Mouse (Mus musculus): ENCODE data around the gene Qrich2. TPM values are rescaled to one million over a fixed set of nuclear protein-coding genes. Genes with fewer than 3 reads are reported as not detected.

Qrich2 gene
- polyA plus RNA-seq, 1 experiment from 2014 or later: 0.31 TPM

DNA sequence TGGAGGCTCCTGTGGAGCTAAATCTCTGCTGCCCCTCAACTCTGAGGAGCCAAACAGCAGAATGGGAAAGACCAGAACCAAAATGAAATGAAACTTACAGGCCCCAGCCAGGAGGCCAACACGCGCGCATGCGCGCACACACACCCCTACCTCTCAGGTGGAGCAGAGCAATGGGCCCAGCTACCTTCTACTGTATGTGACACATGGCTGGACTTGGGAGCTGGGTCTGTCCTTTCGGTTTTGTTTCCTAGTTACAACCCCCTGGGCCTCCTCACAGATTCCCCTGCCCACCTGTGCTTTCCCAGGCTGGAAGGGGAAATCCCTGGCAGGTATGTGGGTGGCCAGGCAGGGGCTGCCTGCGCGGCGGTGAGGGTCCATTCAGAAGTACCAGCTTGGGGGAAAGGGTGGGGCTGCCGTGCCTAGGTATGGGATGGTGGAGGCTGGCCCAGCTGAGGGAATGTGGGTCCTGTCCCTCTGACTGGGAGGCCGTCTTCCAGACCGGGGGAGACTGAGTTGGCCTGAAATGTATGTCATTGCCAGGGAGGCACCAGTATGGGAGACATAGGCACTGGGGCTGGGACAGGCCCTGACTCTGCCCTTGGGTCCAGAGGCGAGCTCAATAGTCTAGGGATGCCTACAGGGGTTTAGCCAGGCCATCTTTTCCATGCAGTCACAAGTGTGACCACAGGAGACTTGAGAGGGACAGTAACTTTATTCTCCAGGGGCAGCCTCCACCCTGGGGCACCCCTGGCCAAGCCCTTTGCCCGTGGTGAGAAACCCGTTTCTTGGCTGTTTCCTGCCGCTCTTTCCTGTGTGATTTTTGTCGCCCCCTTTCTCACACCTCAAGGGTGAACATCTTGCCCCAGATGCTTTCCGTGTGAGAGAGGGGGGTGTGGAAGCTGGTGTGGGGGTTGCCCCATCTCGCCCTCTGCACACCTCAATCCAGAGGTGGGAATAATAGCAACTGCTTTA is 26.5 kb downstream of the Qrich2 start:
- no peak for ATAC-seq (replicated peaks; ENCODE audit: insufficient number of reproducible peaks, low FRiP score, low TSS enrichment)
- no peaks in the 10 kb centered on the region for H3K9me3 ChIP-seq (replicated peaks; ENCODE audit: control insufficient read depth, low read length)
- H3K4me2 ChIP-seq: no peak overlapping the region
- no peak overlapping the region for H3K9ac ChIP-seq (ENCODE audit: low read depth, low read length)
- no peak overlapping the region for H3K4me3 ChIP-seq (ENCODE audit: low read depth, low read length)
- H3K4me1 ChIP-seq (ENCODE audit: control insufficient read depth, insufficient read depth, low read length): peaks cover 33% of the 10 kb centered on the region
- H3K27me3 ChIP-seq (ENCODE audit: control insufficient read depth, insufficient read depth, low read length): no peaks in the 10 kb centered on the region
- H3K36me3 ChIP-seq (ENCODE audit: control insufficient read depth, insufficient read depth, low read length): peaks cover 7% of the 10 kb centered on the region; the same call in 1 of the 2 replicates
- 82% methylated on average over 19 of the region's 19 CpGs for WGBS (ENCODE audit: insufficient replicate concordance)
- H3K27ac ChIP-seq (ENCODE audit: low read depth, low read length): no peak overlapping the region

DNA sequence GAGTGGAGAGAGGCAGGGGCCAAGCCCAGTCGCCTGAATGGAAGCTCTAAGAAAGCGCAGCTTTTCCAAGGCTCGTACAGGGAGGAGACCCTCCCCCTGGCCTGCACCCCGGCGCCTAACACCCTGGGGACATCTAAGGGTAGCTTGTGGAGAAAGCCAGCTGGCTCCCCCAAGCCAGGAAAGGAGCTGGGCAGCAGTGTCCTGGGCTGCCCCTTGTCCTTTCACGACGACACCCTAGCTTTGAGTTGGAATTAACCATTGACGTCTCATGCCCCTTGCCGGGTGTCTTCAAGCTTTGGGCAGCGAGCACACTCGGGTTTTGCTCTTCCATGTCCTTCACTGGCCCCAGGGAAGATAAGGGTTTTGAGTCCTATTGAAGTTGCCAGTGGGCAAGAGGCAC is 28.5 kb downstream of the Qrich2 start:
- Histone ChIP-seq H3K4me1 (ENCODE audit: control insufficient read depth, insufficient read depth, low read length) (peaks cover 33% of the 10 kb centered on the region), H3K36me3 (ENCODE audit: control insufficient read depth, insufficient read depth, low read length) (peaks cover 7% of the 10 kb centered on the region; the same call in 1 of the 2 replicates), H3K9ac (ENCODE audit: low read depth, low read length) (no peak overlapping the region), H3K27me3 (ENCODE audit: control insufficient read depth, insufficient read depth, low read length) (no peaks in the 10 kb centered on the region), H3K27ac (ENCODE audit: low read depth, low read length) (peak overlapping the region; percentile 74), H3K4me3 (ENCODE audit: low read depth, low read length) (no peak overlapping the region), H3K4me2 (peak overlapping the region; percentile 83), H3K9me3 (replicated peaks; ENCODE audit: control insufficient read depth, low read length) (no peaks in the 10 kb centered on the region)
- 72% methylated on average over 11 of the region's 11 CpGs for WGBS (ENCODE audit: insufficient replicate concordance)
- ATAC-seq (replicated peaks; ENCODE audit: insufficient number of reproducible peaks, low FRiP score, low TSS enrichment): no peak

DNA sequence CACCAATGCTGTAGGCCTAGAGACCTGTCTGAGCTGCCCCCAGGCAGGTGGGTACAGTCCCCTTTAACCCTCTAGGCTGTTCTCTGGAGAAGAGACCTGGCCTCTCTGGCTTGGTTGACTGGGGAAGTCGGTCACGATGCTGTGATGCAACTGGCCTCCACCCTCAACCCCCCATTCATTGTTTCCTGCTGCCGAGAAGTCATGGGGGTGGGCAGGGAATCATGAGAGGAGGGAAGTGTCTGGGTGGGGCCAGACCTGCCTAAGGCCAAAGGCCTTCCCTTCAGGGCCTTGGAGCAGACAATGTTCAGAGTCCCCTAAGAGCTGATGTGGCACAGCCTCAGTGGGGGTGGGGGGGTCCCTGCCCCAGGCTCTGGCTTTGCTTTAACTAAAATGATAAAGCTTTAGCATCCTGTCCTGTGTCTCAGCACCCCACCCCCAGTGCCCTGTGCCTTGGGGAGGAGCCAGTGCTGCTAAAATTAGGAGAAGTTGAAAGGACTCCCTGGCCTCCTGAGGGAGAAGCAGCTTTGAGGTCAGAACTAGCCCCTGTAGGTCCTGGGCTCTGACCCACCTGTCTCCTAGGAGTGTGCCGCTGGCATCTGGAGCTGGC is 29.2 kb downstream of the Qrich2 start:
- Histone ChIP-seq H3K4me2 (peak overlapping the region; percentile 83), H3K9me3 (replicated peaks; ENCODE audit: control insufficient read depth, low read length) (no peaks in the 10 kb centered on the region), H3K36me3 (ENCODE audit: control insufficient read depth, insufficient read depth, low read length) (peaks cover 7% of the 10 kb centered on the region; the same call in 1 of the 2 replicates), H3K4me3 (ENCODE audit: low read depth, low read length) (peak overlapping the region; percentile 23), H3K27ac (ENCODE audit: low read depth, low read length) (peak overlapping the region; percentile 74), H3K27me3 (ENCODE audit: control insufficient read depth, insufficient read depth, low read length) (no peaks in the 10 kb centered on the region), H3K9ac (ENCODE audit: low read depth, low read length) (peak overlapping the region; percentile 68), H3K4me1 (ENCODE audit: control insufficient read depth, insufficient read depth, low read length) (peaks cover 33% of the 10 kb centered on the region)
- WGBS (ENCODE audit: insufficient replicate concordance): 29% methylated on average over 4 of the region's 4 CpGs
- ATAC-seq (replicated peaks; ENCODE audit: insufficient number of reproducible peaks, low FRiP score, low TSS enrichment): no peak

DNA sequence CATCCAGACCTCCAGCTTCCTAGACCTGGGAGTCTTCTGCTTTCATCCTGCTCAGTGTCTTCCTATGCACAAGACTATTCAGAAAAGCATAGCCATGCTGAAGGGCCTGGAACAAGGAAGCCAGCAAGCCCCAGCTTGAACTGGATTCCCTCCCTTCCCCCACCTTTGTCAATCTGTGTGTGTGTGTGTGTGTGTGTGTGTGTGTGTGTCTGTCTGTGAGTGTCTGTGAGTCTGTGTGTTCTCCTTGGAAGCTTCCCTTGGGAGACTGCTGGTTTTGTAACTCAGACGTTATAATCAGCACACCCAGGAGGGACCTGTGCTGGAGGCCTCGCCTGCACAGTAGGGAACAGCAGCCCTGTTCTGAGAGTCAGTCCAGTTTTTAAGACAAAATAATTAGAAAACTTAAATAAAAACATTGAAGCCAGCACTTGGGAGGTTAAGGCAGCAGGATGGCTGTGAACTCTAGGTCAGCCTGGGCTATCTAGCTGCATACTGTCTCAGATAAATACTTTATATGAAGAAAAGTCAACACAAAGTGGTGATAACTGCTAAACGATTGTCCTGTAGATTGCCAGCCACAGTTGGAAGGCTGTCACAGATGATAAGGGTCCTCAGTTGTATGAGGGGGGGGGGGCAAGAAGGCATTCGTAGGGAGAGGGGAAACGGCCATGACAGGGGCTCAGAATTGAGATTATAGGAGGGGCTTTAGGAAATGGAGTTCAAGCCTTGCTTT is 29.9 kb downstream of the Qrich2 start:
- Histone ChIP-seq H3K36me3 (ENCODE audit: control insufficient read depth, insufficient read depth, low read length) (peaks cover 7% of the 10 kb centered on the region; the same call in 1 of the 2 replicates), H3K9ac (ENCODE audit: low read depth, low read length) (peak overlapping the region; percentile 68), H3K4me2 (peak overlapping the region; percentile 83), H3K4me1 (ENCODE audit: control insufficient read depth, insufficient read depth, low read length) (peaks cover 33% of the 10 kb centered on the region), H3K9me3 (replicated peaks; ENCODE audit: control insufficient read depth, low read length) (no peaks in the 10 kb centered on the region), H3K4me3 (ENCODE audit: low read depth, low read length) (peak overlapping the region; percentile 23), H3K27ac (ENCODE audit: low read depth, low read length) (peak overlapping the region; percentile 74), H3K27me3 (ENCODE audit: control insufficient read depth, insufficient read depth, low read length) (no peaks in the 10 kb centered on the region)
- 27% methylated on average over 5 of the region's 5 CpGs for WGBS (ENCODE audit: insufficient replicate concordance)
- no peak for ATAC-seq (replicated peaks; ENCODE audit: insufficient number of reproducible peaks, low FRiP score, low TSS enrichment)

DNA sequence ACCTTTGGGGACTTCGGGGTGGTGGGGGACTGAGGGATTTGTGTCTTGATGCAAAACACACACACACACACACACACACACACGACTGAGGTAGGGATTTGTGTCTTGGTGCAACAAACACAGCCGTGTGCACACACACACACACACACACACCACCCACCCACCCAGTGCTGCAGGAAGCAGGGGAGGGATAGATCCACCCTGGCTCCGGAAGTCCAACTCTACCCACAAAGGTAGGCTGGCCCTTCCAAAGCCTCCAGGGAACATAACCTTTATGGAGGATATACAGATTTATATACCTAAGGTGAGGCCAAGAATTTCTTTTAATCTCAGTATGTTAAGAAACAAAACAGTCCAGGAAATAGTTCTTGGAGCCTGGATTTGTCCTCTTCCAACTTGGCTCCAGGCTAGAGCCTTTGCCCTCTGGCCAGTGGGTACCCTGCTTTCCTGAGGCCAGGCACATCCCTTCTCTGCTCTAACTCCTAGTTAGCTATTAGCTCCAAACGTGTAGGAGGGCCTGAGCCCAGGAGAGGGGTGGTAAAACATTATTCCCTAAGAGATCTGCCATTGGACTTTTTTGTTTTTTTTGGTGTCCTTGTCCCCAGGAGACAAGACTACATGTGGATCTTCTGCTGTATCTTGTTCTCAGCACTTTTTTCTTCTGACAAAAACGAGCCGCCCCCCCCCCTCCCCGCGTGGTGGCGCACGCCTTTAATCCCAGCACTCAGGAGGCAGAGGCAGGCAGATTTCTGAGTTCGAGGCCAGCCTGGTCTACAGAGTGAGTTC is 30.9 kb downstream of the Qrich2 start:
- peak overlapping the region; percentile 96 for H3K9ac ChIP-seq (ENCODE audit: low read depth, low read length)
- H3K36me3 ChIP-seq (ENCODE audit: control insufficient read depth, insufficient read depth, low read length): peaks cover 7% of the 10 kb centered on the region; the same call in 1 of the 2 replicates
- H3K27ac ChIP-seq (ENCODE audit: low read depth, low read length): peak overlapping the region; percentile 92
- 47% methylated on average over 12 of the region's 12 CpGs for WGBS (ENCODE audit: insufficient replicate concordance)
- H3K9me3 ChIP-seq (replicated peaks; ENCODE audit: control insufficient read depth, low read length): no peaks in the 10 kb centered on the region
- peak overlapping the region; percentile 83 for H3K4me2 ChIP-seq
- ATAC-seq (replicated peaks; ENCODE audit: insufficient number of reproducible peaks, low FRiP score, low TSS enrichment): no peak
- peak overlapping the region; percentile 90 for H3K4me3 ChIP-seq (ENCODE audit: low read depth, low read length)
- H3K27me3 ChIP-seq (ENCODE audit: control insufficient read depth, insufficient read depth, low read length): no peaks in the 10 kb centered on the region
- peaks cover 36% of the 10 kb centered on the region for H3K4me1 ChIP-seq (ENCODE audit: control insufficient read depth, insufficient read depth, low read length)

DNA sequence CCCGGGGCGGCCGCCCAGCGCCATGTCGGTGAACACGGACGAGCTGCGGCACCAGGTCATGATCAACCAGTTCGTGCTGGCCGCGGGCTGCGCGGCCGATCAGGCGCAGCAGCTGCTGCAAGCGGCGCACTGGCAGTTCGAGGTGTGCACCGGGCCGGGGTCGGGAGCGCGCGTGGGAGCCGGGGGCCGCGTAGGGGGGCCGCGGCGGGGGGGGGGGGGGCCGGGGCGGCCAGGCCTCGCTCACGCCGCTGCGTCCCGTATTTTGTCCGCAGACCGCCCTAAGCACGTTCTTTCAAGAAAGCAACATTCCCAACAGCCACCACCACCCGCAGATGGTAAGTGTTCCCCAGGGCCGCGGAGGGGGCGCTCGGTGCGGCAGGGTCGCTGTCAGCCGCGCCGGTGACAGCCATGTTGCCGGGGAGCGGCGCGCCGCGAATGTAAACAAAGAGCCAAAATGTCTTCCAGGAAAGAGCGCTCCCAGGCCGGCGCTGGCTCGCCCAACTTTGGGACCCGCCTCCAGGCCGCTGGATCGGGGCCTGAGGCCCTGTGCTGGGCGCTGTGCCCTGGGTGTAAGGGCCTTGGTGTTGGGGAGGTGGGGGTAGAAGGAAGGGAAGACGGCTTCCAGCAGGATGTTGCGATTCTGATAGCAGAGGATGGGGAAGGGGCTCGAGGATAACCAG is 31.6 kb downstream of the Qrich2 start:
- 1% methylated on average over 42 of the region's 67 CpGs for WGBS (ENCODE audit: insufficient replicate concordance)
- peak overlapping the region; percentile 90 for H3K4me3 ChIP-seq (ENCODE audit: low read depth, low read length)

DNA sequence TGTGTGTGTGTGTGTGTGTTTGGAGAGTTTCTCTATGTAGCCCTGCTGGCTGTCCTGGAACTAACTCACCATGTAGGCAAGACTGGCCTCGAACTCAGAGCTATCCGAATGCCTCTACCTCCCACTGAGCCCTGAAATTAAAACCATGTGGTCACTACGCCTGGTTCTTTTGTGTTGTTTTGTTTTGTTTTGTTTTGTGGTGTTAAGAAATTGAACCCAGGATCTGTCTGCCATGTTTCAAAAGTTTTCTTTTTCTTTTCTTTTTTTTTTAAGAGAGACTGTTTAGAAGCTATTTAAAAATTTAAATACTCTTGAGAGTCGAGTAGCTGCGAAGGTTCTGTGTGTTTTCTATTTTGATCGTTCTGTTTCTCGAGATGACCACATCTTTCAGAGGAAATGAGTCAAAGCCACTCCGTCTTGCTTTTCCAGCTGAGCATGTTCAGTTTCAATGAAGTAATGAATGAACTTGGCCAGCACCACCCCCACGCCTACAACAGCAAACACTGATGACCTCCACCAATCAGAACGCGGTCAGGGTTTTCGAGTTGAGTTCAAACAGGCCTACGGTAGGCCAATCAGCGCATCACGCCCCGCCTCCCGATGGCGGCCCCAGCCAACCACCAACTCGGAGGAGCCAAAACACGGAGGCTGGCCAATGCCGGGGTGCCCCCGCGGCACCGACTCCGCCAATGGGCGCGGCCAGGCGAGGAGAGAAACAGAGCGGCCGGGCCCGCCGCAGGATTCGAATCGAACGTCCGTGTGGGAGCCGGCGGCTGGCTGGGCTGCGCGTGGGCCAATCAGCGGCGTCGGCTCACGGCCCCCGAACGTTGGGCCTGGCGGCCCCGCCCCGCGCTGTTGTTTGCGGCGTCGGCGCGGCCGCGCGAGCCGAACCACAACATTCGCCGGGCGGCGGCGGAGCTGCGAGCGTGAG is 32.4 kb downstream of the Qrich2 start, which contains the start of gene Ubald2:
Gene Ubald2, plus strand, starts transcription at position 739 of the 931 bp plus-strand sequence.
- Histone ChIP-seq H3K4me1 (ENCODE audit: control insufficient read depth, insufficient read depth, low read length) (peaks cover 46% of the 10 kb centered on the region), H3K27ac (ENCODE audit: low read depth, low read length) (peak within 1 kb of the TSS; percentile 92), H3K9ac (ENCODE audit: low read depth, low read length) (peak within 1 kb of the TSS; percentile 96), H3K9me3 (replicated peaks; ENCODE audit: control insufficient read depth, low read length) (no peaks in the 10 kb centered on the region), H3K4me2 (peak within 1 kb of the TSS; percentile 83), H3K4me3 (ENCODE audit: low read depth, low read length) (peak within 1 kb of the TSS; percentile 90), H3K36me3 (ENCODE audit: control insufficient read depth, insufficient read depth, low read length) (0 out of 2 replicates have a peak, but pooled peaks cover 3% of the 10 kb centered on the region), H3K27me3 (ENCODE audit: control insufficient read depth, insufficient read depth, low read length) (no peaks in the 10 kb centered on the region)
- WGBS (ENCODE audit: insufficient replicate concordance): 2% methylated on average over 66 of the region's 66 CpGs
- ATAC-seq (replicated peaks; ENCODE audit: insufficient number of reproducible peaks, low FRiP score, low TSS enrichment): peak; percentile 94

More for the DNA sequence above, 31.6 kb downstream of the Qrich2 start:
- Histone ChIP-seq H3K9me3 (replicated peaks; ENCODE audit: control insufficient read depth, low read length) (no peaks in the 10 kb centered on the region), H3K36me3 (ENCODE audit: control insufficient read depth, insufficient read depth, low read length) (peaks cover 5% of the 10 kb centered on the region; the same call in 1 of the 2 replicates), H3K4me2 (peak overlapping the region; percentile 83), H3K9ac (ENCODE audit: low read depth, low read length) (peak overlapping the region; percentile 96), H3K4me1 (ENCODE audit: control insufficient read depth, insufficient read depth, low read length) (peaks cover 40% of the 10 kb centered on the region), H3K27ac (ENCODE audit: low read depth, low read length) (peak overlapping the region; percentile 92), H3K27me3 (ENCODE audit: control insufficient read depth, insufficient read depth, low read length) (no peaks in the 10 kb centered on the region)
- ATAC-seq (replicated peaks; ENCODE audit: insufficient number of reproducible peaks, low FRiP score, low TSS enrichment): no peak

Data from heart, embryonic 11.5 days (tissue).